Mouse (Mus musculus) thymus, postnatal 4 days (tissue): ENCODE data around the gene Gm5136.

Source experiments
- DNase-seq: peaks from one replicate; pipeline ENCODE4 v3.0.0; 2021

Gene Gm5136

DNA sequence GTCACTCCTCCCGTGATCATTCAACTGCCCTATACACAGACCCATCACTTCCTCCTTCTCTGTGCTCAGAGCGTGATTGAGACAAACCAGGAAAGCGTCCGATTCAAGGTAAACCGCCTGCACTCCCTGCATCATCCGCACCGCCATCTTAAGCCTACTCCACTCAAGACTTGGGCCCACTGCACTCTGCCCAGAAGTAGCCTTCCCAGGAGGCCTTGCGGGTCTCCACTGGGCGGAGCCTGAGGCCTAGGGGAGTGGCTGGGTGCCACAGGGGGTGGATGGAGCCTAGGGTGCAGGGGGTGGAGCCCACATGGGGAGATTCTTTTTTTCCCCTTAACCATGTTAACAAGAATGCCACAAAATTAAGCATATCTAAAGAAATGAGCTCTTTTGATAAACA, at the start of gene Gm5136:
Gm5136 (minus strand) TSS at position 215 of the 400 bp plus-strand sequence.
- DNase-seq = no peak

- no peak for DNase-seq
Observed at GRCm38 (mm10) chr10:108743759-108744158, 43.8 kb upstream of the Gm5136 start.

DNA sequence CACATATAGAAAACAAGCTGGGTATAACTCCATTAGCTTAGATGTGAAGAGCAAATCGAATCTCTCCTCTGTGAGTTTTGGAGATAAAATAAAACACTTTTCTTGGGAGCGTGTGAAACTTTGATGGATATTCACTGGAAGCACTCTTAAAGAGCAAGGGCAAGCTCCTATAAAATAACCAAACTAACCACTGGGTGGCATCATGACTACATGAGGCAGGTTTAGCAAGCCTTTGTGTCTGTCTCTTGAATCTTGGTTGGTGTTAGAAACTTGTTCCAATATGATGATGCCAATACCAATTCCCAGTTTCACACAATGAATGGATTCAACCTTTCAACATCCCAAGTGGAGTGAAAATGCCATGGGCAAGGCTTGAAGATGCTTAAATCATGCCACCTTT, 34.0 kb upstream of the Gm5136 start:
- DNase-seq = no peak

DNA sequence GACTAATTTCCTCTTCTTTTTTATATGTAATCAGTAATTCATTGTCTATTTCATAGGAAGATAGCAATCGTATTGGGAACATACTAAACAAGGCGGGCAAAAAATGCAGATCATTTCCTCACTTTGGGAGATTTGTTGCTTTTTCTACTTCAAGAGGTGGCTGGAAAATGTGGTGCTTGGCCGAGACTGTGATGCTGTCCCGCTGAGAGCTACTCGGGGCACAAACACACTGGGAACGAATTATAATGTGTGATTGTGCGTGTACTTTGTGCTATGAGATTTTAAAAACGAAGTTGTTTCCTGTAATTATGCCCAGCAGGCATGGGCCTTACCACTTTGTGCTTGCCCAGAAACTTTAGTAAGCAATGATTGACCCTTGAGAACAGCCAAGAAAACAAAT, 29.0 kb upstream of the Gm5136 start:
- DNase-seq = no peak

GRCm38 (mm10) chr10:108726391-108726790, 26.4 kb upstream of the Gm5136 start:
- DNase-seq = no peak

- DNase-seq = no peak
Observed at GRCm38 (mm10) chr10:108724878-108725277, 24.9 kb upstream of the Gm5136 start.

GRCm38 (mm10) chr10:108710514-108710913, 10.6 kb upstream of the Gm5136 start:
- DNase-seq = no peak

- no peak for DNase-seq
Observed at GRCm38 (mm10) chr10:108705658-108706057, 5.7 kb upstream of the Gm5136 start.

DNA sequence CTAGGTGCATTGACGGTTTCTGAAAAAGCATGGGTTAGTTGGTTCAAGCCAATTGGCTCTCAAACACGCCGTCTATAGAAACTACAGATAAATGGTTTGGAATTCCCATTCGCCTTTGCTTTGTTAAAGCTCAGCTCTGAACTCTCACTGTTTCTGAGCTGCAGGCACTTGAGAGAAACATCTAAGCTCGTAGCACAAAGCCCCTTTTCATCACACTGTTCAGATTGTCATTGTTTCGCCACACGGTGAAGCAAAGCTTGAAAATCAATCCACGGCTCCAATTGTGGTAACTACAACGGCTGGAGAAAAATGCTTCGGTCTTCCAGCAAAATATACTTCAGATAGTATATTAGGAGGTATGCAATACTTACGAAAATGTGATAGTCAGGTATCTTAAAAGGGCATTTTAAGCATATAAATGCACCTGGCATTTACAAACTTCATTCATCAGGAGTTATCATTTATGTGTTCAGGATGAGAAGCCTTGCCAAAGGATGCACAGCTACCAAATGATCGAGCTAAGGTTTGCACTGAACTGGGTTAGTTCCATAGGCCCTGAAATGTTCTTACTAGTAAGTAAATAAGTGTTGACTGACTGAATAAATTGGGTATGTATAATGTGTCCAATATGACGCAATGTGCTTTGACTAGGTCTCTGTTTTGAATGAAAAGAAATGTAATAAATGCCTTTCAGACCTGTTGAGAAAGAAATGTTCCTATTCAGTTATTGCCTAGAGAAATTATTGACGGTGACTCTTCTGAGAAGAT, 1.6 kb upstream of the Gm5136 start:
- no peak for DNase-seq

- DNase-seq = no peak
Observed at GRCm38 (mm10) chr10:108697062-108697461, 2.9 kb downstream of the Gm5136 start.

- DNase-seq = no peak
Observed at GRCm38 (mm10) chr10:108690954-108691353, 9.0 kb downstream of the Gm5136 start.

DNA sequence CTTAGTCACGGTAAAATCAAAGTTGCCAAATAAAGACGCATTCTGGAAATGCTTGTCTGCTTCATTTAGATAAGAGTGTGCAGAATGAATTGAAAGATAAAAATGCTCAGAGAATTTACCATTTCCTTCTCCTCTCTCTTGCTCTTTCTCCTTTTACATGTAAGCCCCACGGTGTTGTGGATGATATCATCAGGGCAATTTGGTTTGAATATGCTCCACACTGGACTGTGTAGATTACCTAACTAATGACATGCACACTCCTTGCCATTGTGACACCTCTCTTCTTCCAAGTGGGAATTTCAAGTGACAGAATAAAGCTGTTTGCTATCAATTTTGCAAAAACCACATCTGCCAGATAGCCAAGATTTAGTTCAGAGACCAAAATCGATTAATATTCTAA, 13.3 kb downstream of the Gm5136 start:
- DNase-seq = no peak

DNA sequence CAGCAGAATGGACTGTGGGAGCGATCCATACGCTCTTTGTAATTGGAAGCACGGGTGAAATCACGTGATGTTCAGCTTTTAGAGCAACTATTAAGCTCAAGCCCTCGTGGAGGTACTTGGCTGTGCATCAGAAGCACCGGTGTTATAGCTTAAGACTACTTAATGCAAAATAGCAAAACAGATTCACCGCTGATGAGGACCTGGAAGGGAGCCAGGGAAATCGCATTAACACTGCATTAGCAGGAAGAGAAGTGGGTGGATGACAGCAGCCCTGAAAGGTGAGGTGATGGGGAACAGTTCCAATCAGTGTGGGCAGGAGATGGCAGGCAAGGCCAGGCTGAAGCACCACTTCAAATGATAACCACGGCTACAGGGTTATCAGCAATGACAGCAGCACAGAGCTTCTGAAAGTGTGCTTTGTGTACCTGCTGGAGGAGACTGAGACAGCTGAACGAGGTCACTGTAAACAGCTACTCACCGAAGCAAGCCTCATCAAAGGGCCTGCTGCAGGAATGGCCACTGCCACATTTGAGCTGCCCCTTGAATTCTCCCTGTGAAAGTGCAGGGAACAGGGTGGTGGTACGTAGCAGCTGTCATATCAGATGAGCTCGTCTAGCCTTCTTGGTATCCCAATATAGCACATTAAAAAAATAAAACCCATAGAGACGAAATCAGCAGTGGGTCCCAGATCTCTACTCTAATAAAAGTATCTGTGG, 20.1 kb downstream of the Gm5136 start:
- no peak for DNase-seq

DNA sequence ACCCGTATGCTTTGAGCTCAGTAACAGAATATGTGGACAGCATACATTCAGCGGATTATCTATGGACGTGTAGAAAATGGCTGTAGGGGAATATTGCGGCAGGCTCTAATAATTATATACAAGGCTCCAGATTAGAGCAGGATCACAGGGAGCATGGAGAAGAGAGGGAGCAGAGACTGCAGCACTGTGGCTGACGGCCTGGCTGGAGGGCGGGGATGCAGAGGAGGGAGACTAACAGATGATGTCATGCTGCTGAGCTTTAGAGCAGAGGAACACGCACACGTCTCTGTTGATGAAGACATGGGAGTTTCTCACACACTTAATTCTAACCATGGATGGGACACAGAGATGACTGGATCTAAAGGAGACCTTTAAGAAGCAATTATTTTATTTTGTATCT, 22.9 kb downstream of the Gm5136 start:
- no peak for DNase-seq

DNA sequence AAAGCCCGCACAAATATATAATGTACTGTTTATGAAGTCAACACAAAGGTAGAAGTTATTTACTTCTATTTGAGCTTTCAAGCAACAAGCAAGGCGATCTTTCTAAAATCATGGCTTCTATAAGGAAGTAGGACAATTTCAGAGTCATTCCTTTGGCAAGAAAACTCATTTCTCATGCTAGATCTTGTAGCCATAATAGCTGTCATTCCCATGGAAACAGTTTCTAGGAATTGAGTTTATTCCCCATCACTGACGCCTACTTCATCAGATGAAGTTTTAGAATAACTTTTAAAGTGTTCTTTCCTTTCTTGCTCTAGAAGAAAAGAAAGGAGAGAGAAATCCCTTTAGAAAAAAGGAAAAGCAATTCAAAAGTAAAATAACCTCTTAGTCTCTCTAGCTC, 31.0 kb downstream of the Gm5136 start:
- DNase-seq = no peak

- no peak for DNase-seq
Observed at GRCm38 (mm10) chr10:108660295-108660694, 39.7 kb downstream of the Gm5136 start.

GRCm38 (mm10) chr10:108658300-108658699, 41.7 kb downstream of the Gm5136 start:
- no peak for DNase-seq

GRCm38 (mm10) chr10:108657669-108658068, 42.3 kb downstream of the Gm5136 start:
- no peak for DNase-seq

DNA sequence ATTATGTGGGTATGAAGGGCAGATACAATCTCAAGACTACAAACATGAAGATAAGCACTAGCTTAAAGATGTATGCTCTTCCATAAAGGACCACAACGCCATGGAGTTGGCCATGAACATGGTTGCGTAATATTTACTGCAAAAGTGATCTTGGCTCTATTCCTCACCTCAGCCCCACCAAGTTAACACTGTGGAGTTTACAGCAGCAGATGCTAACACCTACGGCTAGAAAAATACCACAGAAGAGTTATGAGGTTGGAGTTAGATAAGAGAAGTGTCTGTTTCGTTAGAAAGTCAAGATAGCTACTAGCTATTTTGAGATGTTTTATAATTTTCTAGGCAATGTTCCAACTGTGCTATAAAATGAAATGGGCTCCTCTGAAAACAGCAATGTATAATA, 43.1 kb downstream of the Gm5136 start:
- DNase-seq = no peak

GRCm38 (mm10) chr10:108655074-108655473, 44.9 kb downstream of the Gm5136 start:
- no peak for DNase-seq

DNA sequence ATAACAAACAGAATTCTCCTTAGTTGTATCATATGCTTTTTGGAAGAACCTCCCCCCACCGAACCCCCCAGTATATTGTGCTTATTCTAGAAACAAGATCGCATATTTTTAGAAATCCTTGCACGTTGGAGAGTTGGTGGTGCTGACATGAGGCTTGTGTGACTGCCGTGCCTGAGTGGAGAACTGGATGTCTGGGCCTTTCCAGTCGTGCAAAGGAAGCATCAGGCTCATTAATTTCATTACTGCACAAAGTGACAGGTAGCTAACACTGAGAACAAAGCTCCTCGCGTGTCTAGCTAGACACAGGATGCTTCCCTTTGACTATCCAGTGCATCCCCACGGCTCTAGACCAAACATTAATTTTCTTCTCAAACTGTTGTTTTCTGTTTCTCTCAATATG, 47.1 kb downstream of the Gm5136 start:
- DNase-seq = no peak

GRCm38 (mm10) chr10:108652066-108652465, 47.9 kb downstream of the Gm5136 start:
- no peak for DNase-seq

DNA sequence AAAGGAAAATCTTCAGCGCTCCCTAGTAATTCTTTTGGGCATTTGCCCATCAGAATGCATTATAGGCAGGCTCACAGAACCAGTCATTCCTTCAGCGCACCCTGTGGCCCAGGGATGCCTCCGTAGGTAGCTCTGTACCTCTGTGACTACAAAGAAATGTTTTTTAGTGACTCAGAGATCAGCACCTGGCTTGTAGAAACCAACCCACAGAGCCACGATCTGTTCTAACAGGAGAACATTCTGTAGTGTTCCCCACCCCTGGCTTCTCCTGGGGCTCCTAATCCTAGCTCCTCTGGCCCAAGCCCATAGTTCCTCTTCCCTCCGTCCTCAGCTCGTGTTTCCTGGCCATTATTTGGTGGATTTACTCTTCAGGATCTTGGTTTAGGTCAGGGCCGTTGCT, 50.8 kb downstream of the Gm5136 start:
- DNase-seq = no peak
